Mouse (Mus musculus): ENCODE measurements around the gene Olfr1377.

DNA sequence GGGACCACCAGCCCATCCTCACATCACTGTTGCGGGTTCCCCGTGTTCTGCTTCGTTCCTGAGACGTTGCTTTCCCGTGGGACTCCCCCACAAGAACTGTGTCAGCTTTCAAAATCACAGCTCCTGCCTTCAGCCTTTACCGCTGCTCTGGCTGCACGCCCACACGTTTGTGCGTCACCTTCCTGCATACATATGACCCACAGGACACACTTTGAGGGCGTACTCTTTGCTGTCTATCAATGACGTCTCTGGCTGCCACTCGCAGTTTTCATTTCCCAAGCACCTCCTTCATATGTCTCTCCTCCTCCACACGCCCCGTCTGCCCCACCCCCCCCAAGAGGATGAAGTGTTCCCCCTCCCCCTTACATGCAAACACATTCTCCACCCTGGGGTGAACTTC is 29.5 kb upstream of the Olfr1377 start:
- TF ChIP-seq FLI1 (IDR thresholded peaks at IDR 0.05; ENCODE audit: low read length) (no peak), GATA1 (IDR thresholded peaks at IDR 0.05; ENCODE audit: borderline replicate concordance, low read length) (no peak)
